Mouse (Mus musculus): Measurements from ENCODE around the gene Tm7sf3. TPM values are rescaled to one million over a fixed set of nuclear protein-coding genes. Genes with fewer than 3 reads are reported as not detected.

The Tm7sf3 gene
- total RNA-seq, 2 experiments from 2014 or later, result 25.4 to 25.5 TPM

DNA sequence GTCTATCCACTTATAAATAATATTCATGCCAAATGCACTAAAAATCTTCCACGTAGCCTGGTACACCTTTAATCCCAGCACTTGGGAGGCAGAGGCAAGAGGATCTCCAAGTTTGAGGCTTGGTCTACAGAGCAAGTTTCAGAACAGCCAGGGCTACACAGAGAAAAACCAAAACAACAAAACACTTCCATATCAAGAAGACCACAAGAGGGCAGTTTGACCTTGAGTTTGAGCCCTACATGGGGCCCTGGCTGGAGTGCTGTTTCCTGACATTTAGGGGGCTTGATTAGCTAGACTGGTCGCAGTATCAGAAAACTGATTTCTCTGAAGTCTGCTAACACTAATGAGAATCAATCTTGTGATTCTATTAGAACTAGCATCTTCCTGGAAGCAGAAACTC lies 18.0 kb upstream of the Tm7sf3 start:
- DNase-seq, result peak; percentile 46

DNA sequence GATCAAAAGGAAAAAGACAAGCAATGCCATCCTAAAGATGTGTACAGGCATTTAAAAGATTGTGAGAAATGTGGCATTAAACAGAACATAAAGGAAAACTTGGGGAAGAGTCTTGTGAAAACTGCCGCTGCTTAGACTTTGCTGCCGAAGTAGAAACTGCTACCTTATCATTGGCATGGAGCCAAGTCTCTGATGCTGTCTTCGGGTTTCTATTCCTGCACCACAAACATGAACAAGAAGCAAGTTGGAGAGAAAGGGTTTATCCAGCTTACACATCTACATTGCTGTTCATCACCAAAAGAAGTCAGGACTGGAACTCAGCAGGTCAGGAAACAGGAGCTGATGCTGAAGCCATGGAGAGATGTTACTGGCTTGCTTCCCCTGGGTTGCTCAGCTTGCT lies 10.6 kb upstream of the Tm7sf3 start:
- no peak for DNase-seq

GRCm38 (mm10) chr6:146651431-146651830 lies 8.8 kb upstream of the Tm7sf3 start:
- DNase-seq, result no peak

DNA sequence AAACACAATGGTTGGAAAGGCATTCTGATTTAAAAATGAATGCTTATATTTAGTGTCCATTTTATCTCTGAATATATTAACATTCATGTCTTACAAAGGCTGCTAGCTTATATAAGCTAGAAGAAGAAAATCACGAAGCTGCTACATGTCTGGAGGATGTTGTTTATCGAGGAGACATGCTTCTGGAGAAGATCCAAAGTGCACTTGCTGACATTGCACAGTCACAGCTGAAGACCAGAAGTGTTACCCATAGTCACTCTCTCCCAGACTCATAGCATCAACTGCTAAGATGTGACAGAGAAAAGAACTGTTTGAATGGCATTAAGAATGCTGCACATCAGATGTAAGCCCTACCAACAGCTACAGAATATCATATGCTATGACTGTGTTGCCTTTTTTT lies 7.4 kb upstream of the Tm7sf3 start:
- DNase-seq, result no peak

DNA sequence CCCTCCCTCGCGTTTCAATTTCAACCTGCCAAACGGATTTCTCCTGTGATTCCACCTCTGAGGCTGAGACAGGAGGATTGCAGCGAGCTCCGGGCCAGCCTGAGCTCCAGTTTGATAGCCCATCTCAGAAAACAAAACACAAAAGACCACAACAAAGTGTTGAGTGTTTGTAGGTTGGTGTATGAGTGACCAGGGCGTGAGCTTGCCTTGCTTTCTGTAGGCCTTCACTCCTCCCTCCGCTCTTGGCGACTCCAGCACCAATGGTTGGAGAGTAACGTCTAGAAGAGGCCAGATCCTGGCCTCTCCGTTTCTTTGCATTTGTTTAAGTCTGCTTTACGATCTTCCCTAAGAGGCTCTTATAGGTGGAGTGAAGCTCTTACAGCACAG lies 553 bp upstream of the Tm7sf3 start:
- peak; percentile 17 for DNase-seq

DNA sequence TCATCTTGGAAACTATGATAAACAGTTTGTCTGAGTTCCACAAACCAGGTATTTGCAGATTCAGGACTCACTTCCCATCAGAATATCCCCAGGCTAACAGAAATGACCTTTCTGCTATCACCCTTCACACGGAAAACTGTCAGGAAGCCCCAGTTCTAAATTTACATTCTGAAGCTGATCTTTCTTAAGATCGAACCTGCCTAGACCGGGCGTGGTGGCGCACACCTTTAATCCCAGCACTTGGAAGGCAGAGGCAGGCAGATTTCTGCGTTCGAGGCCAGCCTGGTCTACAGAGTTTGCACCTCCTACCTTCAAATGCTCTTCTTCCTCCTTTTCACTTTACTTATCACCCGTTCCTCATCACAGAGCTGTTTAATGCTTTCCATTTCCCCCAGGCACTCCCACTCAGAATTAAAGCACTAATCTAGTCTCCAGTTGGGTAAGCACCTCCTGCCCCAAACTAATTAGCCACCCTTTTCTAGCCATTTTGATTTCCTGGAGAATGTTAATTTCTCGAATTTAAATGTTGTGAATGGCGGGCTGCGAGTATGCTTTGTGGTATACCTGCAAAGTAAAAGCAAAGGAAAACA lies 908 bp downstream of the Tm7sf3 start:
- no peak for DNase-seq

GRCm38 (mm10) chr6:146640991-146641390 lies 1.6 kb downstream of the Tm7sf3 start:
- no peak for DNase-seq

DNA sequence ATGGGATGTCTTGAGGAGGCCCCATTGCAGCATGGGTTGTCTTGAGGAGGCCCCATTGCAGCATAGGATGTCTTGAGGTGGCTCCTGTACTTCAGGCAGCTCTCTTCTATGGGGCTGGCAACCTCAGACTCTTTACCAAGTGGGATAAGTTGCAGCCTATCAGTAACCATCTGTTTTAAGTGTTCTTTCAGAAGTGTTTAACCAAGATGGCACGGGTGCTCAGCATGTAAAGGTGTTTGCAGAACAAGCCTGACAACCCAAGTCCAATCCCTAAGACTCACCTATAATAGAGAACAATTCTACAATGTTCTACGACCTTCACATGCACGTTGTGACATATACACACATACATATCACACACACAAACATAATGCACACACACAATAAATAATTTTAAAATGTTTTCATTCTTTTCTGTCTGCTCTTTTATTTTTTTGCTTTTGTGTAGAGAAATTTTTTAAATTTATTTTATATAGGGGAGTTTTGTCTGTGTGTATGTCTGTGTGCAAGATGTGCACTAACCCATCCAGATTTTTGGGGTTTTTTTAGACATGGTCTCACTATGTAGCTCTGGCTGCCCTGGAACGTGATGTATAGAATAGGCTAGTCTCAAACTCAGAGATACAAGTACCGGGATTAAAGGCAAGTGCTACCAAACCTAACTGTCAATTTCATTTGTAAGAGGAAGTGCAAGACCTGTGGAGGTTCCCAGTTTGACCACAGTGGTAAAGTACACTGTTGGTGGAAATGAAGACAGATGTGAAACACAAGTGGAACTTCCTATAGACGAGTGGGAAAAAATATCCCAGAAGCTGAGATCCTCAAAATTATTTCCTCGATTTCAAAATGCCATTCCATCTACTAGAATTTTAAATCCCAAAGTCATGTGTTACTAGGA lies 2.3 kb downstream of the Tm7sf3 start:
- DNase-seq, result no peak

DNA sequence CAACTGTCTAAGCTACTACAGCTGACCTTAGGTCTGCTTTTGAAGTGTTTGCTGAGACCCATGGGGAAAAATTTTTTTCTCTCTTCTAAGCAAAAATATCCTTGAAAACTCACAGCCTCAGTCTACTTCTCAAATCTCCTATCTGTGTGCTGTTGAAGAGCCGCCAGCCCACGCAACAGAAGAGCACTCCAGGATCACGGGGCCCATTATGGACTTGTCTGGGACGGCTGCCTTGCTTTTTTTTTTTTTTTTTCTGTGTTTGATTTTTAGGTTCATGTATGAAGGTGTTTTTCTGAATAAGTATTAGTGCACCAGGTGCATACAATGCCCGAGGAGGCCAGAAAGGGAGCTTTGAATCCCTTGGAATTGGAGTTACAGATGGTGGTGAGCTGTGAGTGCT lies 6.1 kb downstream of the Tm7sf3 start:
- DNase-seq, result no peak

GRCm38 (mm10) chr6:146634759-146635606 lies 7.6 kb downstream of the Tm7sf3 start:
- DNase-seq, result no peak

- peak; percentile 83 for DNase-seq
Measured at GRCm38 (mm10) chr6:146634015-146634722, 8.5 kb downstream of the Tm7sf3 start.

- peak; percentile 30 for DNase-seq
Measured at GRCm38 (mm10) chr6:146633629-146634014, 9.0 kb downstream of the Tm7sf3 start.

DNA sequence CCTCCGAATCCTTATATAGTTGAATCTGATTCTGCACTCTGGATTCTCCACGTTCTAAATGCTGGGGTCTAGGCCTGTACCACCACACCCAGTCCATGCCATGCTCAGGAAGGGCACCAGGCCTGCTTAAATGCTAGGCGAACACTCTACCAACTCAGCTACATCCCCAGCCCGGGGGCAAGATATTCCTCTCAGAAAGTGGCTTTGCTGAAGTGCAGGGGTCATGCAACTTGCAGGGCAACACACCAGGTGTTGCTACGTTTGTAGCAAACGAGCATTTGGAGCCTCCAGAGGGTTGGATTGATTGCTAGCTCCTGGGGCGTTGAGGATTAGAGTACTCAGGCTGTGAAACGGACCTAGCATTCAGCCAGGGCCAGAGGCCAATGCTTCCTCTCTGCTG lies 9.5 kb downstream of the Tm7sf3 start:
- DNase-seq, result no peak

GRCm38 (mm10) chr6:146632403-146632802 lies 10.2 kb downstream of the Tm7sf3 start:
- no peak for DNase-seq

- no peak for DNase-seq
Measured at GRCm38 (mm10) chr6:146631847-146632246, 10.8 kb downstream of the Tm7sf3 start.

DNA sequence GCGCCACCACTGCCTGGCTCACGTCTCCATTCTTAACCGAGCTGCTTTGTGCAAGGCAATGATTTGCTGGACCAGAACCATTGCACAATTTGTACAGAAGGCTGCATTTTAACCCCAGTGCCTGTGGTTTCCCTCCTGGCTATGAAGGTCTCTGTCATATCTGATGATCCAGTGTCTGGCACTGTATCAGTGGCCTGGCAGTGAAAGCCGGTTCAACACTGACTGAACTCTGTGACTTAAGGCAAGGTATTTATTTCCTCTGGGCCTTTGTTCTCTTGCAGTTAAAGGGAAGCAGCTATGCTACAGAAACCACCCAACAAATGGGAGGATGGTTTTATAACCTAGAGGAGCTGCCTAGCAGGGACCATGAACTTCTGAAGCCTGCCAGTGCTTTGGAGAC lies 11.7 kb downstream of the Tm7sf3 start:
- no peak for DNase-seq

GRCm38 (mm10) chr6:146629781-146630756 lies 12.6 kb downstream of the Tm7sf3 start:
- DNase-seq, result no peak

DNA sequence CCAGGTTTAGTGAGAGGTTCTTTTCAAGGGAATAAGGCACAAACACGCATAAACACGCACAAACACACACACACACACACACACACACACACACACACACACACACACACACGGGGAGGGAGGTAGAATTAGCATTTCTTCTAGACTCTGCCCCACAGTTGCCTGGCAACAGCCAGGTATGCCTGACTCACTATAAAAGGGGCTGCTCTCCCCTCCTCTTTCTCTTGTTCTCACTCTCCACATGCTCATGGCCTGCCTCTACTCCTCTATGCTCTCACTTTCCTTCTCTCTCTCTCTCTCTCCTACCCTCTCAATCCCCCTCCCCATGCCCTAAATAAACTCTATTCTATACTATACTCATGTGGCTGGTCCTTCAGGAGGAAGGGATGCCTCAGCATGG lies 14.5 kb downstream of the Tm7sf3 start:
- no peak for DNase-seq

GRCm38 (mm10) chr6:146616670-146617069 lies 26.0 kb downstream of the Tm7sf3 start:
- no peak for DNase-seq

GRCm38 (mm10) chr6:146615891-146616290 lies 26.7 kb downstream of the Tm7sf3 start:
- DNase-seq, result no peak

GRCm38 (mm10) chr6:146614541-146614940 lies 28.1 kb downstream of the Tm7sf3 start:
- DNase-seq, result no peak

Data from heart, postnatal 4 days (tissue).